9 mouse cellular contexts compared by ENCODE assay signal in genomic region chr10:43667086-43667690, GRCm38 (mm10).
DNase-seq lines count a peak whose midpoint lies in the region; ATAC-seq and TF ChIP-seq lines count a peak whose summit lies in the region.
"Had no signal": no experiment of that assay in that cellular context is flagged by ENCODE, and none has a peak within 500 bp of the region (broad histone marks: within the 10 kb centered on the region; RNA-seq: fewer than 3 reads in every experiment).

No protein-coding gene starts in this region.

- no peaks in the 10 kb centered on the region for H3K36me3 ChIP-seq in heart, embryonic 14.5 days (ENCODE audit: control insufficient read depth, insufficient read depth, low read length)
- H3K36me3 ChIP-seq in ES-Bruce4 (ENCODE audit: control insufficient read depth, insufficient read depth, low read length, poor library complexity, severe bottlenecking), result no peaks in the 10 kb centered on the region
- no peaks in the 10 kb centered on the region for H3K36me3 ChIP-seq in liver, postnatal 0 days (replicated peaks; ENCODE audit: insufficient read depth, low read length)

- no peak for TF ChIP-seq CTCF in ES-Bruce4 (IDR thresholded peaks at IDR 0.05; ENCODE audit: low read depth, low read length)
- no peak for TF ChIP-seq CTCF in liver, postnatal 0 days (IDR thresholded peaks at IDR 0.05; ENCODE audit: low read depth)

- no peaks in the 10 kb centered on the region for H3K9me3 ChIP-seq in heart, embryonic 14.5 days (ENCODE audit: control insufficient read depth, low read length)
- no peaks in the 10 kb centered on the region for H3K9me3 ChIP-seq in ES-Bruce4 (replicated peaks; ENCODE audit: control insufficient read depth, insufficient read depth, low read length, poor library complexity, severe bottlenecking)
- no peaks in the 10 kb centered on the region for H3K9me3 ChIP-seq in liver, postnatal 0 days (ENCODE audit: low read length)

- TF ChIP-seq EP300 in ES-Bruce4 (IDR thresholded peaks at IDR 0.05; ENCODE audit: insufficient read depth, low read depth, low read length), result no peak
- TF ChIP-seq EP300 in liver, postnatal 0 days (IDR thresholded peaks at IDR 0.05; ENCODE audit: low read depth), result no peak

- H3K27me3 ChIP-seq in heart, embryonic 14.5 days (ENCODE audit: control insufficient read depth, insufficient read depth, low read length), result no peaks in the 10 kb centered on the region
- H3K27me3 ChIP-seq in ES-Bruce4 (ENCODE audit: control insufficient read depth, insufficient read depth, low read length, poor library complexity, severe bottlenecking), result no peaks in the 10 kb centered on the region
- no peaks in the 10 kb centered on the region for H3K27me3 ChIP-seq in liver, postnatal 0 days (ENCODE audit: insufficient read depth, low read length)

- H3K4me2 ChIP-seq in heart, embryonic 14.5 days (ENCODE audit: low read length), result peak overlapping the region; percentile 52
- H3K4me2 ChIP-seq in liver, postnatal 0 days (ENCODE audit: low read depth, low read length), result peak overlapping the region; percentile 76

- no peak for DNase-seq in heart, postnatal 14 days
- no peak for DNase-seq in liver, postnatal 0 days
- no peak for DNase-seq in cerebellum, adult 8-10 months
- DNase-seq in thymus, postnatal 10 days (ENCODE audit: low spot score in 2 of 2), result no peak
- no peak for DNase-seq in gastrocnemius, postnatal 14 days
- DNase-seq: cerebellum, adult 2 months had no signal

- peaks cover 5 to 8% of the 10 kb centered on the region in 2 experiments; a peak in 3 of 4 replicates for H3K4me1 ChIP-seq in heart, embryonic 14.5 days (ENCODE audit: control insufficient read depth in 2 of 2, insufficient read depth in 2 of 2, low read length in 2 of 2)
- no peaks in the 10 kb centered on the region for H3K4me1 ChIP-seq in ES-Bruce4 (ENCODE audit: control insufficient read depth, insufficient read depth, low read length)
- H3K4me1 ChIP-seq in liver, postnatal 0 days (ENCODE audit: insufficient read depth), result peaks cover 63% of the 10 kb centered on the region

- WGBS in heart, embryonic 14.5 days, result 51% methylated on average over 25 of the region's 25 CpGs
- WGBS in liver, postnatal 0 days (ENCODE audit: insufficient replicate concordance), result 59% methylated on average over 25 of the region's 25 CpGs

- no peak overlapping the region for H3K9ac ChIP-seq in heart, embryonic 14.5 days (ENCODE audit: low read length)
- no peak overlapping the region for H3K9ac ChIP-seq in ES-Bruce4 (ENCODE audit: low read depth, poor library complexity, severe bottlenecking)
- H3K9ac ChIP-seq in liver, postnatal 0 days (replicated peaks), result peak overlapping the region; percentile 52

- no peak for TF ChIP-seq POLR2A in ES-Bruce4 (IDR thresholded peaks at IDR 0.05; ENCODE audit: insufficient read depth, low read length)

- ATAC-seq in heart, embryonic 14.5 days (ENCODE audit: insufficient number of reproducible peaks, insufficient read depth, low FRiP score, low read depth), result no peak
- peak; percentile 15 for ATAC-seq in erythroid progenitor cell, adult 5-6 weeks (replicated peaks; ENCODE audit: low FRiP score, poor library complexity, severe bottlenecking)
- peak; percentile 48 for ATAC-seq in liver, postnatal 0 days

- no peak overlapping the region for H3K4me3 ChIP-seq in heart, embryonic 14.5 days (ENCODE audit: control insufficient read depth in 1 of 2, insufficient read depth in 1 of 2, low read depth in 1 of 2, low read length in 2 of 2)
- 0 out of 2 replicates have a peak overlapping the region, but pooled peaks have one; percentile 9 for H3K4me3 ChIP-seq in ES-Bruce4 (ENCODE audit: low read depth, low read length)
- H3K4me3 ChIP-seq in liver, postnatal 0 days (ENCODE audit: low read depth, low read length), result peak overlapping the region; percentile 34

- intact Hi-C loops in heart, postnatal 14 days (cut with DNase I), result no loop called here
- intact Hi-C loops in gastrocnemius, postnatal 14 days (cut with DNase I; ENCODE audit: low total_unique reads), result no loop called here

- H3K27ac ChIP-seq in heart, embryonic 14.5 days (replicated peaks in 1 of 2; ENCODE audit: control insufficient read depth in 1 of 2, insufficient read depth in 1 of 2, low read depth in 2 of 2, low read length in 2 of 2), result no peak overlapping the region
- H3K27ac ChIP-seq in ES-Bruce4 (ENCODE audit: insufficient read depth, low read length), result no peak overlapping the region
- H3K27ac ChIP-seq in liver, postnatal 0 days (ENCODE audit: low read depth), result peak overlapping the region; percentile 77

Comparison
In these comparisons a context has a peak if more than half of its experiments do, and no peak if none do; other contexts are left out.
1. H3K4me3 ChIP-seq: peak in ES-Bruce4 (single experiment) and liver, postnatal 0 days (single experiment); none in heart, embryonic 14.5 days (0 of 2).